Mouse (Mus musculus) hindbrain, embryonic 15.5 days (tissue): ENCODE measurements at regions not wholly inside any gene's neighbourhood (a gene's known extent, or its start where the extent isn't known, plus 50 kb on each side); places are given as distances from the start of the nearest gene placed in this dataset.
"Not testable (repeated sequence)": the region's sequence is repeated elsewhere in the genome, so short reads cannot be mapped to it uniquely, and the experiment has no call there.

Experiments
- ATAC-seq: fragments of 200-750 bp; cut with Nextera tagmentation; 2 replicates; pipeline ENCODE4 v1.8.0; 2017; ENCODE audit warnings: low read depth, moderate number of reproducible peaks, moderate TSS enrichment; ENCODE audit not compliant: low FRiP score
- H3K27ac ChIP-seq: fragments of 300-500 bp; sonication (generic); replicated peaks from 2 replicates; pipeline ENCODE4 v1.5.1; 2015; ENCODE audit warnings: mild to moderate bottlenecking, inconsistent platforms
- H3K27me3 ChIP-seq: fragments of 300-500 bp; sonication (generic); 2 replicates; pipeline ENCODE4 v1.6.1; 2015; ENCODE audit warnings: control low read depth, inconsistent platforms
- H3K36me3 ChIP-seq: fragments of 300-500 bp; sonication (generic); 2 replicates; pipeline ENCODE4 v1.6.1; 2015; ENCODE audit warnings: control low read depth, inconsistent platforms
- H3K4me1 ChIP-seq: fragments of 300-500 bp; sonication (generic); replicated peaks from 2 replicates; pipeline ENCODE4 v1.6.1; 2015; ENCODE audit warnings: control low read depth, inconsistent platforms
- H3K4me2 ChIP-seq: fragments of 300-500 bp; sonication (generic); 2 replicates; pipeline ENCODE4 v1.6.1; 2015; ENCODE audit warnings: moderate library complexity, mild to moderate bottlenecking, inconsistent platforms
- H3K4me3 ChIP-seq: fragments of 300-500 bp; sonication (generic); 2 replicates; pipeline ENCODE4 v1.5.1; 2015; ENCODE audit warnings: mild to moderate bottlenecking, inconsistent platforms
- H3K9ac ChIP-seq: fragments of 300-500 bp; sonication (generic); 2 replicates; pipeline ENCODE4 v1.6.1; 2015; ENCODE audit warnings: inconsistent platforms
- H3K9me3 ChIP-seq: fragments of 300-500 bp; sonication (generic); 2 replicates; pipeline ENCODE4 v1.6.1; 2016; ENCODE audit warnings: control low read depth, inconsistent platforms
- WGBS: fragments of 180-500 bp; shearing (Covaris S2); methylation state at CpG from one replicate; pipeline ENCODE4 v1.1.7; 2015; 5-methylcytosine and 5-hydroxymethylcytosine counted together

- Histone ChIP-seq H3K9me3 (no peaks in the 10 kb centered on the region), H3K36me3 (no peaks in the 10 kb centered on the region), H3K4me2 (peak overlapping the region; percentile 49), H3K9ac (0 out of 2 replicates have a peak overlapping the region, but pooled peaks have one; percentile 6), H3K4me1 (peaks cover 17% of the 10 kb centered on the region), H3K4me3 (peak overlapping the region; percentile 15), H3K27ac (no peak overlapping the region; the same call in 1 of the 2 replicates), H3K27me3 (peaks cover 74% of the 10 kb centered on the region)
- 0 out of 2 replicates have a peak, but pooled peaks have one; percentile 42 for ATAC-seq
- 3% methylated on average over 42 of the region's 42 CpGs for WGBS
Observed at GRCm38 (mm10) chr7:70280643-70281380, 85.7 kb downstream of the Nr2f2 start.

- H3K27ac ChIP-seq = no peak overlapping the region
- H3K4me3 ChIP-seq = peak overlapping the region; percentile 12; the same call in 1 of the 2 replicates
- no peaks in the 10 kb centered on the region for H3K9me3 ChIP-seq
- no peaks in the 10 kb centered on the region for H3K36me3 ChIP-seq
- H3K4me2 ChIP-seq = peak overlapping the region; percentile 49
- no peak overlapping the region for H3K9ac ChIP-seq
- no peak for ATAC-seq
- 2% methylated on average over 31 of the region's 31 CpGs for WGBS
- H3K4me1 ChIP-seq = peaks cover 17% of the 10 kb centered on the region
- H3K27me3 ChIP-seq = peaks cover 67% of the 10 kb centered on the region
Observed at GRCm38 (mm10) chr7:70279927-70280642, 86.5 kb downstream of the Nr2f2 start.

GRCm38 (mm10) chr7:70279101-70279500 is 87.4 kb downstream of the Nr2f2 start:
- no peaks in the 10 kb centered on the region for H3K36me3 ChIP-seq
- no peak overlapping the region for H3K4me3 ChIP-seq
- peaks cover 60% of the 10 kb centered on the region for H3K27me3 ChIP-seq
- no peaks in the 10 kb centered on the region for H3K9me3 ChIP-seq
- no peak overlapping the region for H3K9ac ChIP-seq
- no peak overlapping the region for H3K27ac ChIP-seq
- 24% methylated on average over 3 of the region's 3 CpGs for WGBS
- peaks cover 17% of the 10 kb centered on the region for H3K4me1 ChIP-seq
- H3K4me2 ChIP-seq = no peak overlapping the region
- ATAC-seq = no peak

- no peak overlapping the region for H3K27ac ChIP-seq
- no peak overlapping the region for H3K4me2 ChIP-seq
- no peak for ATAC-seq
- peaks cover 31% of the 10 kb centered on the region for H3K27me3 ChIP-seq
- peaks cover 11% of the 10 kb centered on the region for H3K4me1 ChIP-seq
- H3K36me3 ChIP-seq = no peaks in the 10 kb centered on the region
- no peaks in the 10 kb centered on the region for H3K9me3 ChIP-seq
- WGBS = 85% methylated on average over 2 of the region's 2 CpGs
- no peak overlapping the region for H3K4me3 ChIP-seq
- no peak overlapping the region for H3K9ac ChIP-seq
Observed at GRCm38 (mm10) chr7:70276078-70276477, 90.5 kb downstream of the Nr2f2 start.

- H3K4me2 ChIP-seq = no peak overlapping the region
- WGBS = 54% methylated on average over 2 of the region's 2 CpGs
- H3K27ac ChIP-seq = no peak overlapping the region
- peaks cover 27% of the 10 kb centered on the region for H3K27me3 ChIP-seq
- H3K9ac ChIP-seq = no peak overlapping the region
- H3K9me3 ChIP-seq = no peaks in the 10 kb centered on the region
- H3K4me3 ChIP-seq = no peak overlapping the region
- no peak for ATAC-seq
- no peaks in the 10 kb centered on the region for H3K36me3 ChIP-seq
- H3K4me1 ChIP-seq = no peaks in the 10 kb centered on the region
Observed at GRCm38 (mm10) chr7:70274312-70274711, 92.2 kb downstream of the Nr2f2 start.

- Histone ChIP-seq H3K9me3 (no peaks in the 10 kb centered on the region), H3K4me3 (no peak overlapping the region), H3K36me3 (no peaks in the 10 kb centered on the region), H3K4me2 (no peak overlapping the region), H3K9ac (no peak overlapping the region), H3K4me1 (no peaks in the 10 kb centered on the region), H3K27me3 (no peaks in the 10 kb centered on the region), H3K27ac (no peak overlapping the region)
- no peak for ATAC-seq
- 65% methylated on average over 4 of the region's 4 CpGs for WGBS
Observed at GRCm38 (mm10) chr7:70267075-70267474, 99.5 kb downstream of the Nr2f2 start.

- H3K4me1 ChIP-seq = no peaks in the 10 kb centered on the region
- H3K27ac ChIP-seq = no peak overlapping the region
- no peaks in the 10 kb centered on the region for H3K36me3 ChIP-seq
- WGBS = 92% methylated on average over 4 of the region's 4 CpGs
- H3K4me2 ChIP-seq = no peak overlapping the region
- no peak for ATAC-seq
- H3K9me3 ChIP-seq = no peaks in the 10 kb centered on the region
- no peak overlapping the region for H3K4me3 ChIP-seq
- no peaks in the 10 kb centered on the region for H3K27me3 ChIP-seq
- no peak overlapping the region for H3K9ac ChIP-seq
Observed at GRCm38 (mm10) chr7:70256806-70257205, 109.7 kb downstream of the Nr2f2 start.

- H3K27me3 ChIP-seq = no peaks in the 10 kb centered on the region
- H3K4me2 ChIP-seq = no peak overlapping the region
- no peak overlapping the region for H3K4me3 ChIP-seq
- no peaks in the 10 kb centered on the region for H3K9me3 ChIP-seq
- ATAC-seq = no peak
- no peaks in the 10 kb centered on the region for H3K36me3 ChIP-seq
- H3K4me1 ChIP-seq = no peaks in the 10 kb centered on the region
- no peak overlapping the region for H3K27ac ChIP-seq
- 92% methylated on average over 3 of the region's 3 CpGs for WGBS
- H3K9ac ChIP-seq = no peak overlapping the region
Observed at GRCm38 (mm10) chr7:70255072-70255471, 111.5 kb downstream of the Nr2f2 start.

GRCm38 (mm10) chr7:70253275-70253674 is 113.3 kb downstream of the Nr2f2 start:
- Histone ChIP-seq H3K36me3 (no peaks in the 10 kb centered on the region), H3K9ac (no peak overlapping the region), H3K27me3 (no peaks in the 10 kb centered on the region), H3K4me2 (no peak overlapping the region), H3K9me3 (no peaks in the 10 kb centered on the region), H3K4me3 (no peak overlapping the region), H3K27ac (no peak overlapping the region), H3K4me1 (no peaks in the 10 kb centered on the region)
- 82% methylated on average over 4 of the region's 4 CpGs for WGBS
- ATAC-seq = no peak

GRCm38 (mm10) chr7:70239059-70239458 is 127.5 kb downstream of the Nr2f2 start:
- H3K27ac ChIP-seq, H3K36me3 ChIP-seq, H3K9ac ChIP-seq, H3K27me3 ChIP-seq, H3K4me1 ChIP-seq, H3K4me2 ChIP-seq, ATAC-seq, H3K4me3 ChIP-seq, H3K9me3 ChIP-seq: not testable (repeated sequence)
- WGBS = 89% methylated on average over 9 of the region's 9 CpGs

GRCm38 (mm10) chr7:70219310-70219709 is 147.2 kb downstream of the Nr2f2 start:
- Histone ChIP-seq H3K36me3 (no peaks in the 10 kb centered on the region), H3K4me2 (no peak overlapping the region), H3K9ac (no peak overlapping the region), H3K27me3 (no peaks in the 10 kb centered on the region), H3K4me3 (no peak overlapping the region), H3K9me3 (no peaks in the 10 kb centered on the region), H3K4me1 (no peaks in the 10 kb centered on the region), H3K27ac (no peak overlapping the region)
- ATAC-seq = no peak
- 89% methylated on average over 6 of the region's 6 CpGs for WGBS

GRCm38 (mm10) chr7:70217137-70217536 is 149.4 kb downstream of the Nr2f2 start:
- no peaks in the 10 kb centered on the region for H3K4me1 ChIP-seq
- no peaks in the 10 kb centered on the region for H3K9me3 ChIP-seq
- H3K9ac ChIP-seq = no peak overlapping the region
- H3K4me2 ChIP-seq = no peak overlapping the region
- H3K27me3 ChIP-seq = no peaks in the 10 kb centered on the region
- no peak overlapping the region for H3K4me3 ChIP-seq
- no peak for ATAC-seq
- WGBS = 93% methylated on average over 2 of the region's 2 CpGs
- no peak overlapping the region for H3K27ac ChIP-seq
- H3K36me3 ChIP-seq = no peaks in the 10 kb centered on the region
